Mouse (Mus musculus) myocyte (in vitro differentiated cells): ENCODE results near the gene Atp1b1. TPM values are rescaled to one million over a fixed set of nuclear protein-coding genes. Genes with fewer than 3 reads are reported as not detected.

Experiments
- H3K27me3 ChIP-seq: one replicate; pipeline ENCODE4 v1.6.1; 2011; ENCODE audit not compliant: control insufficient read depth, insufficient read depth, insufficient read length
- H3K36me3 ChIP-seq: one replicate; pipeline ENCODE4 v1.6.1; 2011; ENCODE audit not compliant: control insufficient read depth, insufficient read depth
- H3K4me2 ChIP-seq: one replicate; pipeline ENCODE4 v1.6.1; 2011; ENCODE audit warnings: low read depth, control low read depth
- H3K4me3 ChIP-seq: one replicate; pipeline ENCODE4 v1.5.1; 2011; ENCODE audit warnings: mild to moderate bottlenecking, control low read depth, moderate library complexity
- H3K79me2 ChIP-seq: one replicate; pipeline ENCODE4 v1.6.1; 2011; ENCODE audit not compliant: control insufficient read depth, insufficient read depth
- H3ac ChIP-seq: one replicate; pipeline ENCODE4 v1.6.1; 2011; ENCODE audit not compliant: control insufficient read depth, insufficient read length
- CEBPB ChIP-seq: IDR thresholded peaks from 2 replicates; pipeline ENCODE4 v1.6.1; 2011; ENCODE audit warnings: mild to moderate bottlenecking, moderate library complexity; ENCODE audit not compliant: poor library complexity, insufficient read depth, severe bottlenecking
- E2F4 ChIP-seq: IDR thresholded peaks from one replicate; pipeline ENCODE4 v1.6.1; 2011; ENCODE audit warnings: mild to moderate bottlenecking, control low read depth, moderate library complexity; ENCODE audit not compliant: insufficient read depth
- MAX ChIP-seq: IDR thresholded peaks from one replicate; pipeline ENCODE4 v1.6.1; 2011; ENCODE audit warnings: low read depth, mild to moderate bottlenecking, control low read depth
- MYOD1 ChIP-seq, 3 experiments: IDR thresholded peaks; one replicate each; pipeline ENCODE4 v1.6.1; 2011; ENCODE audit warnings: control low read depth in 2 of 3, low read depth in 2 of 3, mild to moderate bottlenecking in 2 of 3, moderate library complexity in 1 of 3; ENCODE audit not compliant: insufficient read length in 2 of 3, control insufficient read depth in 1 of 3
- MYOG ChIP-seq, 3 experiments: IDR thresholded peaks; one replicate each; pipeline ENCODE4 v1.6.1; 2011; ENCODE audit warnings: control low read depth in 2 of 3, low read depth in 2 of 3, mild to moderate bottlenecking in 2 of 3; ENCODE audit not compliant: insufficient read length in 2 of 3, control insufficient read depth in 1 of 3, insufficient read depth in 1 of 3
- POLR2A ChIP-seq: IDR thresholded peaks from one replicate; pipeline ENCODE4 v1.6.1; 2011; ENCODE audit warnings: low read depth, mild to moderate bottlenecking, control low read depth, moderate library complexity; ENCODE audit not compliant: insufficient read length
- POLR2AphosphoS2 ChIP-seq: IDR thresholded peaks from one replicate; pipeline ENCODE4 v1.6.1; 2011; ENCODE audit warnings: low read depth, control low read depth; ENCODE audit not compliant: insufficient read length
- REST ChIP-seq: IDR thresholded peaks from one replicate; pipeline ENCODE4 v1.6.1; 2011; ENCODE audit warnings: mild to moderate bottlenecking, control low read depth, moderate library complexity; ENCODE audit not compliant: insufficient read depth, insufficient read length
- SRF ChIP-seq: IDR thresholded peaks from one replicate; pipeline ENCODE4 v1.6.1; 2011; ENCODE audit warnings: low read depth; ENCODE audit not compliant: control insufficient read depth, insufficient read length
- TCF12 ChIP-seq: IDR thresholded peaks from one replicate; pipeline ENCODE4 v1.6.1; 2011; ENCODE audit warnings: mild to moderate bottlenecking, control low read depth; ENCODE audit not compliant: poor library complexity, insufficient read depth, severe bottlenecking
- TCF3 ChIP-seq: IDR thresholded peaks from one replicate; pipeline ENCODE4 v1.6.1; 2011; ENCODE audit warnings: low read depth, control low read depth; ENCODE audit not compliant: insufficient read length
- USF1 ChIP-seq: IDR thresholded peaks from one replicate; pipeline ENCODE4 v1.6.1; 2011; ENCODE audit warnings: low read depth, mild to moderate bottlenecking, control low read depth, moderate library complexity
- polyA plus RNA-seq: library from polyadenylated mRNA; unstranded; fragments of >200 nt; fragmentation: generic; extraction: Trizol; gene quantifications from one replicate; pipeline ENCODE4 v1.2.1, GENCODE M21; 2012; ENCODE audit warnings: missing spikeins

Gene Atp1b1
- polyA plus RNA-seq, 1 experiment: 34.7 TPM

- TF ChIP-seq MYOG (IDR thresholded peaks at IDR 0.05; ENCODE audit: control insufficient read depth in 1 of 3, insufficient read depth in 1 of 3, insufficient read length in 2 of 3, low read depth in 2 of 3): no peak
- TF ChIP-seq REST: no peak
- TF ChIP-seq MYOD1 (IDR thresholded peaks at IDR 0.05; ENCODE audit: control insufficient read depth in 1 of 3, insufficient read length in 2 of 3, low read depth in 2 of 3): no peak
- TF ChIP-seq POLR2AphosphoS2: no peak
- TF ChIP-seq TCF3: no peak
- TF ChIP-seq MAX: no peak
- TF ChIP-seq SRF: no peak
- no peak for TF ChIP-seq POLR2A
- no peak for TF ChIP-seq USF1
- TF ChIP-seq TCF12: no peak
- no peak for TF ChIP-seq CEBPB
- H3ac ChIP-seq: no peak overlapping the region
- H3K4me2 ChIP-seq: no peak overlapping the region
- no peaks in the 10 kb centered on the region for H3K79me2 ChIP-seq
- H3K27me3 ChIP-seq: no peaks in the 10 kb centered on the region
- no peak overlapping the region for H3K4me3 ChIP-seq
- no peaks in the 10 kb centered on the region for H3K36me3 ChIP-seq
These were observed 60.5 kb downstream of the Atp1b1 start for GRCm38 (mm10) chr1:164397672-164398071.

- Histone ChIP-seq H3K4me3 (no peak overlapping the region), H3ac (no peak overlapping the region), H3K79me2 (no peaks in the 10 kb centered on the region), H3K36me3 (no peaks in the 10 kb centered on the region), H3K4me2 (no peak overlapping the region), H3K27me3 (no peaks in the 10 kb centered on the region)
- TF ChIP-seq REST: no peak
- TF ChIP-seq E2F4: no peak
- no peak for TF ChIP-seq CEBPB
- TF ChIP-seq TCF3: no peak
- TF ChIP-seq POLR2A: no peak
These were observed 62.9 kb downstream of the Atp1b1 start for GRCm38 (mm10) chr1:164395131-164395780.

- H3K79me2 ChIP-seq: no peaks in the 10 kb centered on the region
- TF ChIP-seq POLR2A (no peak), MYOG (IDR thresholded peaks at IDR 0.05; ENCODE audit: control insufficient read depth in 1 of 3, insufficient read depth in 1 of 3, insufficient read length in 2 of 3, low read depth in 2 of 3) (peak in 1 of 3 experiments; percentile 31)
- H3K4me2 ChIP-seq: no peak overlapping the region
- H3ac ChIP-seq: no peak overlapping the region
- no peak overlapping the region for H3K4me3 ChIP-seq
- no peaks in the 10 kb centered on the region for H3K27me3 ChIP-seq
- H3K36me3 ChIP-seq: no peaks in the 10 kb centered on the region
These were observed 66.0 kb downstream of the Atp1b1 start for GRCm38 (mm10) chr1:164392176-164392575.

GRCm38 (mm10) chr1:164389743-164390142 lies 68.4 kb downstream of the Atp1b1 start:
- Histone ChIP-seq H3ac (no peak overlapping the region), H3K27me3 (no peaks in the 10 kb centered on the region), H3K36me3 (no peaks in the 10 kb centered on the region), H3K4me2 (no peak overlapping the region), H3K4me3 (no peak overlapping the region), H3K79me2 (no peaks in the 10 kb centered on the region)
- no peak for TF ChIP-seq CEBPB

Other genes with a start within 250 kb of the Atp1b1 start
- gene Slc19a2, start 209.3 kb downstream of the Atp1b1 start, polyA plus RNA-seq: 6.2 TPM
- gene Ccdc181, start 182.8 kb downstream of the Atp1b1 start, polyA plus RNA-seq: 4.1 TPM
- 10.7 TPM for gene Nme7, start 154.2 kb downstream of the Atp1b1 start, polyA plus RNA-seq
- 11.4 TPM for gene Blzf1, start 150.9 kb downstream of the Atp1b1 start, polyA plus RNA-seq